Mouse (Mus musculus) brain, adult 10 weeks (tissue): Measurements from ENCODE around the gene Tbc1d25. TPM values are rescaled to one million over a fixed set of nuclear protein-coding genes. Genes with fewer than 3 reads are reported as not detected.

Experiments
- polyA plus RNA-seq: library from polyadenylated mRNA; stranded (reverse); fragments of 350-450 nt; fragmentation: Illumina TruSeq; extraction: RNeasy Lipid Tissue Mini Kit (QIAGEN cat#74804); gene quantifications from one replicate; pipeline ENCODE4 v1.2.3, GENCODE M21; 2015; ENCODE audit warnings: low read depth, low replicate concordance

The Tbc1d25 gene
- polyA plus RNA-seq = 10.9 TPM

GRCm38 (mm10) chrX:8175504-8176385 lies at the start of gene Tbc1d25:
TSS of gene Tbc1d25 (minus strand) at chrX:8176181.

GRCm38 (mm10) chrX:8206015-8206693 lies 30.2 kb upstream of the Tbc1d25 start, which contains the start of gene Porcn:
TSS of gene Porcn (minus strand) at chrX:8206525.

GRCm38 (mm10) chrX:8193419-8193723 lies 17.4 kb upstream of the Tbc1d25 start, which contains the start of gene Ebp:
TSS of gene Ebp (minus strand) at chrX:8193512.

GRCm38 (mm10) chrX:8145153-8145991 lies 30.6 kb downstream of the Tbc1d25 start, which contains the start of gene Rbm3:
TSS of gene Rbm3 (minus strand) at chrX:8145880.

GRCm38 (mm10) chrX:8132017-8132976 lies 43.7 kb downstream of the Tbc1d25 start, which contains the start of gene Wdr13:
TSS of gene Wdr13 (minus strand) at chrX:8132892.

Other genes starting within 250 kb of the Tbc1d25 start
- gene Eras, start 247.6 kb downstream of the Tbc1d25 start, polyA plus RNA-seq = not detected
- gene Hdac6, start 228.3 kb downstream of the Tbc1d25 start, polyA plus RNA-seq = 32.5 TPM
- not detected for gene Gata1, start 198.1 kb downstream of the Tbc1d25 start, polyA plus RNA-seq
- gene Glod5, start 157.7 kb downstream of the Tbc1d25 start, polyA plus RNA-seq = not detected
- 23.0 TPM for gene Suv39h1, start 101.4 kb downstream of the Tbc1d25 start, polyA plus RNA-seq
- 1.0 TPM for gene Was, start 85.7 kb downstream of the Tbc1d25 start, polyA plus RNA-seq
- gene Wdr13, start 43.3 kb downstream of the Tbc1d25 start, polyA plus RNA-seq = 139 TPM
- gene Rbm3, start 30.3 kb downstream of the Tbc1d25 start, polyA plus RNA-seq = 269 TPM
- 32.3 TPM for gene Ebp, start 17.3 kb upstream of the Tbc1d25 start, polyA plus RNA-seq
- 59.8 TPM for gene Porcn, start 30.3 kb upstream of the Tbc1d25 start, polyA plus RNA-seq
- gene Ftsj1, start 76.2 kb upstream of the Tbc1d25 start, polyA plus RNA-seq = 33.8 TPM
- 5.4 TPM for gene Slc38a5, start 95.0 kb upstream of the Tbc1d25 start, polyA plus RNA-seq
- not detected for gene Ssxb10, start 151.2 kb upstream of the Tbc1d25 start, polyA plus RNA-seq
- gene Ssxb9, start 190.8 kb upstream of the Tbc1d25 start, polyA plus RNA-seq = not detected
- not detected for gene Ssxb1, start 237.1 kb upstream of the Tbc1d25 start, polyA plus RNA-seq